Mouse (Mus musculus) midbrain, postnatal 0 days (tissue): ENCODE measurements around the gene Ergic1. TPM values are rescaled to one million over a fixed set of nuclear protein-coding genes. Genes with fewer than 3 reads are reported as not detected.

Experiments
- ATAC-seq: fragments of 200-750 bp; cut with Nextera tagmentation; 2 replicates; pipeline ENCODE4 v1.8.0; 2017; ENCODE audit warnings: moderate number of reproducible peaks, mild to moderate bottlenecking, moderate TSS enrichment, moderate library complexity; ENCODE audit not compliant: low FRiP score
- DNase-seq: peaks from one replicate; pipeline ENCODE4 v3.0.0-alpha.2; 2015; ENCODE audit warnings: low spot score
- H3K27ac ChIP-seq: fragments of 300-500 bp; sonication (generic); 2 replicates; pipeline ENCODE4 v1.5.1; 2014; ENCODE audit warnings: low read depth, mild to moderate bottlenecking, low read length, mixed read lengths
- H3K27me3 ChIP-seq: fragments of 300-500 bp; sonication (generic); 2 replicates; pipeline ENCODE4 v1.6.1; 2014; ENCODE audit warnings: low read length, control low read depth, mixed read lengths; ENCODE audit not compliant: insufficient read depth
- H3K36me3 ChIP-seq: fragments of 300-500 bp; sonication (generic); 2 replicates; pipeline ENCODE4 v1.6.1; 2014; ENCODE audit warnings: low read length, control low read depth, mixed read lengths; ENCODE audit not compliant: insufficient read depth
- H3K4me1 ChIP-seq: fragments of 300-500 bp; sonication (generic); 2 replicates; pipeline ENCODE4 v1.6.1; 2014; ENCODE audit warnings: mild to moderate bottlenecking, control low read depth, antibody characterized with exemption, low read length, mixed read lengths; ENCODE audit not compliant: insufficient read depth
- H3K4me2 ChIP-seq: fragments of 300-500 bp; sonication (generic); 2 replicates; pipeline ENCODE4 v1.6.1; 2014; ENCODE audit warnings: low read depth, mild to moderate bottlenecking, low read length, mixed read lengths; ENCODE audit not compliant: poor library complexity, severe bottlenecking
- H3K4me3 ChIP-seq: fragments of 300-500 bp; sonication (generic); 2 replicates; pipeline ENCODE4 v1.5.1; 2014; ENCODE audit warnings: low read depth, mild to moderate bottlenecking, low read length, moderate library complexity
- H3K9ac ChIP-seq: fragments of 300-500 bp; sonication (generic); replicated peaks from 2 replicates; pipeline ENCODE4 v1.6.1; 2014; ENCODE audit warnings: mild to moderate bottlenecking, low read length, moderate library complexity, mixed read lengths; ENCODE audit not compliant: poor library complexity, severe bottlenecking
- H3K9me3 ChIP-seq: fragments of 300-500 bp; sonication (generic); 2 replicates; pipeline ENCODE4 v1.6.1; 2016; ENCODE audit warnings: low read length, control low read depth
- CTCF ChIP-seq: IDR thresholded peaks from 2 replicates; pipeline ENCODE4 v1.5.1; 2016; ENCODE audit warnings: antibody characterized with exemption, mild to moderate bottlenecking
- WGBS: fragments of 180-500 bp; shearing (Covaris S2); extraction: QIAGEN DNeasy Blood & Tissue Kit; methylation state at CpG from one replicate; pipeline ENCODE4 v1.1.7; 2014; 5-methylcytosine and 5-hydroxymethylcytosine counted together
- polyA plus RNA-seq: library from polyadenylated mRNA; unstranded; fragments of >200 nt; fragmentation: Nextera tagmentation; extraction: Ambion mirVana; gene quantifications from 2 replicates; pipeline ENCODE4 v1.2.1, GENCODE M21; 2015
- total RNA-seq: library from RNA; depleted of rRNA; stranded (reverse); fragments of >200 nt; gene quantifications from 2 replicates; pipeline ENCODE4 v1.2.3, GENCODE M21; 2014

The Ergic1 gene
- total and polyA plus RNA-seq, 2 experiments from 2014 or later, result 99.6 to 216 TPM

DNA sequence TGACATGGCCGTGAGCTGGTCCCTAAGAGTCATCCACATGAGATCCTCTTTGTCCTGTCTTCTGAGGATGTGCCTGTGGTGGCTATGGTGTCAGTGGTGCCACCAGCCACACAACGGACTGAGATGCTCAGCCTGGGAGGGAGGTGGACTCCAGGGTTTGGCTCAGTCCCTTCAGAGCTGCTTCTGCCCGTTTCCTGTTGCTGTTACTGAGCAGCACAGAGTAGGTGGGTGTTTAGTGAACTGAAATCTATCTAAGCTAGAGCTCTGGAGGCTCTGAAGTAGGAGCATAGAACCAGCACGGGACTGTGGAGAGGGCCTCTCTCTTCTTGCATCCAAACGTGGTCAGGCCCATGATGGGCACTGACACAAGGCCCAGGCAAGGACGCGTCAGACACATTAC is 73.2 kb downstream of the Ergic1 start:
- ATAC-seq, result no peak
- Histone ChIP-seq H3K27ac (no peak overlapping the region), H3K4me1 (no peaks in the 10 kb centered on the region), H3K9me3 (no peaks in the 10 kb centered on the region), H3K4me3 (no peak overlapping the region), H3K4me2 (no peak overlapping the region), H3K9ac (no peak overlapping the region), H3K27me3 (no peaks in the 10 kb centered on the region), H3K36me3 (peaks cover 65% of the 10 kb centered on the region)
- no peak for TF ChIP-seq CTCF
- 91% methylated on average over 7 of the region's 7 CpGs for WGBS
- DNase-seq, result no peak

DNA sequence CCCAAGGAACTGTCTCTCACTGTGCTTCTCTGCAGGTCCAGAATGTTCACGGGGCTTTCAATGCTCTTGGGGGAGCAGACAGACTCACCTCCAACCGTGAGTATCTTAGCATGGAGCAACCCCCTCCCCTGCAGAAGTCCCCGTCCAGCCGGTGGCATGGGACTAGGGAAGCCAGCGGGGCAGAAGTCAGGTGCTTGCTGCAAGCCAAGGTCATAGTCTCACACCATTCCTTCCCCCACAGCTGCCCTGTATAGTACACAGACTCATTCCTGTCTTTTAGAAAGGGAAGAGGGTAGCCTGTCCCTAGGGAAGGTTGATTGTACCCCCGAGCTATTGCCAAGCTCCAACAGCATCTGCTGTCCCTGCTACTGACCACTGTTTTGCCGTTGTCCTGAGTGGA is 74.7 kb downstream of the Ergic1 start:
- H3K9ac ChIP-seq, result no peak overlapping the region
- no peak overlapping the region for H3K4me2 ChIP-seq
- no peaks in the 10 kb centered on the region for H3K9me3 ChIP-seq
- TF ChIP-seq CTCF, result no peak
- 84% methylated on average over 7 of the region's 7 CpGs for WGBS
- DNase-seq (no peak), ATAC-seq (no peak)
- no peaks in the 10 kb centered on the region for H3K4me1 ChIP-seq
- no peaks in the 10 kb centered on the region for H3K27me3 ChIP-seq
- no peak overlapping the region for H3K27ac ChIP-seq
- H3K36me3 ChIP-seq, result peaks cover 63% of the 10 kb centered on the region
- no peak overlapping the region for H3K4me3 ChIP-seq

DNA sequence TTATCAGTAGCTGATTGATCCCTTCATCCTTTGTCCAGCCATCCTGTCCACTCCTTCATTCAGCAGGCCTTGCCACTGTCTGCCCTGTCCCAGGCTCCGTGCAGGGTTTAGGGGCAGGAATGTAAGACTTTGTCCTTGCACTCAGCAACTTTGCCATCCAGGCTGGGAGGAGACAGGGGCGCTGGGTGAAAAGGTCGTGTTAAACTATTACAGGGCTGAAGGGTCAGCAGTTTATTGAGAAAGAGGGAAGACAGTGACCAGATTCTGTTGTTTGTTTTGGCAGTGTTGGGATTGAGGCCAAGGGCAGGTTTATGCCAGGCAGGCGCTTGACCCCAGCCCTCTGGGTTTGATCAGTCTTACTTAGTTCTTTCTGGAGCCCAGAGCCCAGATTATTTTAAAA is 76.6 kb downstream of the Ergic1 start:
- peaks cover 67% of the 10 kb centered on the region for H3K36me3 ChIP-seq

DNA sequence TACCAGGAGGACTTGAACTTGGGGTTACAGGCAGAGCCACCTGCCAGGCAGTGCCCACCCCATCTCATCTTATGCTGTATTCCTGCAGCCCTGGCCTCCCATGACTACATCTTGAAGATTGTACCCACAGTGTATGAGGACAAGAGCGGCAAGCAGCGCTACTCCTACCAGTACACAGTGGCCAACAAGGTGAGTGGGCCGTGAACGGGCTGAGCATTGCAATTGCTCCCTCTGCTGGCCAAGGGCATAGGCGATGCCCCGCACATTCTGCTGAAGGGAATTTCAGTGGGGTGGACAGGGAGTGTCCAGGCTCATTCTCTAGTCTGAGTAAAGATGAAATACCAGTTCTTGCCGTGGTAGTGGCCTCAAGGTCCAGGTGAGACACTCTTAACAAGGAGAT is 77.4 kb downstream of the Ergic1 start:
- ATAC-seq (no peak), DNase-seq (peak; percentile 82)
- H3K36me3 ChIP-seq, result peaks cover 70% of the 10 kb centered on the region
- H3K4me3 ChIP-seq, result no peak overlapping the region
- 24% methylated on average over 7 of the region's 7 CpGs for WGBS
- no peak overlapping the region for H3K27ac ChIP-seq
- no peaks in the 10 kb centered on the region for H3K27me3 ChIP-seq
- no peaks in the 10 kb centered on the region for H3K4me1 ChIP-seq
- H3K9me3 ChIP-seq, result no peaks in the 10 kb centered on the region
- no peak overlapping the region for H3K4me2 ChIP-seq
- H3K9ac ChIP-seq, result no peak overlapping the region
- peak; percentile 93 for TF ChIP-seq CTCF

More for the DNA sequence above, 76.6 kb downstream of the Ergic1 start:
- Histone ChIP-seq H3K27ac (no peak overlapping the region), H3K4me1 (no peaks in the 10 kb centered on the region), H3K9ac (no peak overlapping the region), H3K4me3 (no peak overlapping the region), H3K27me3 (no peaks in the 10 kb centered on the region), H3K9me3 (no peaks in the 10 kb centered on the region), H3K4me2 (no peak overlapping the region)
- DNase-seq (no peak), ATAC-seq (no peak)
- WGBS, result 82% methylated on average over 4 of the region's 4 CpGs
- TF ChIP-seq CTCF, result no peak

DNA sequence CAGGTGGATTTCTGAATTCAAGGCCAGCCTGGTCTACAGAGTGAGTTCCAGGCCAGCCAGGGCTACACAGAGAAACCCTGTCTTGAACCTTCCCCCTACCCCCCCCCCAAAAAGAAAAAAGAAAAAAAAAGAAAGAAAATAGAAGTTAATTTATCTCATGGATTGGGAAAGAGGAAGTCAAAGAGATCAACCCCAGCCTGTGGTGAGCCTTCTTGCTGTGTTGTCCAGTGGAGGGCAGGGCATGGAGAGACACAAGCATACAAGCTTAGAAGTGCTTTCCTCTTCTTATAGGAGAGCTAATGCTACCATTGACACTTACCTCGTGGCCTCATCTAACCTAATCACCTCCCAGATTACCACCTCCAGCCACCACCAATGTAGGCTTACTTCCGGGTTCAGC is 78.5 kb downstream of the Ergic1 start:
- no peak overlapping the region for H3K9ac ChIP-seq
- 90% methylated on average over 2 of the region's 2 CpGs for WGBS
- TF ChIP-seq CTCF, result no peak
- no peaks in the 10 kb centered on the region for H3K9me3 ChIP-seq
- H3K4me3 ChIP-seq, result no peak overlapping the region
- H3K27ac ChIP-seq, result no peak overlapping the region
- peaks cover 4% of the 10 kb centered on the region; the same call in 1 of the 2 replicates for H3K4me1 ChIP-seq
- no peaks in the 10 kb centered on the region for H3K27me3 ChIP-seq
- peaks cover 70% of the 10 kb centered on the region for H3K36me3 ChIP-seq
- no peak overlapping the region for H3K4me2 ChIP-seq
- no peak for DNase-seq
- no peak for ATAC-seq

DNA sequence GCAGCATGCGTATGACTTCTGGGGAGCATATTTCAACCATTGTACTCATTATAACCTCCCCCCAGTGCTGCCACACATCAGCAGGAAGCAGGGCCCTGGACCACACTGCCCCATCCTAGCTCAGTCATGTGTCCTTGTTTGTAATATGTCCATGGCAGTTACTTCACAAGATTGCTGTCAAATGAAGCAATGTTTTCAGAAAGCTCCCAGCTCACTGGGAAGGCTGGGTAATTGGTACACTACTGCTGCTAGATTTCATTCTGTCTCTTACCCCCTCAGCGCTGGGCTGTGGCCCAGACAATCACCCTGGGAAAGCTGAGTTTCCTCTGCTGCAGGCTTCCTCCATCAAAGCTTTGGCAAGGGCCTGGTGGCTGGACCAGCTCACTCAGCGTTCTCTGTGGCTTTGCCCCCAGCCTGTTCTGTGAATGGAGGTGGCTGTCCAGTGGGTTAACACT is 79.0 kb downstream of the Ergic1 start:
- Histone ChIP-seq H3K9me3 (no peaks in the 10 kb centered on the region), H3K9ac (no peak overlapping the region), H3K27me3 (no peaks in the 10 kb centered on the region), H3K4me2 (no peak overlapping the region), H3K4me1 (peaks cover 4% of the 10 kb centered on the region; the same call in 1 of the 2 replicates), H3K27ac (no peak overlapping the region), H3K4me3 (no peak overlapping the region), H3K36me3 (peaks cover 70% of the 10 kb centered on the region)
- no peak for TF ChIP-seq CTCF
- ATAC-seq, result no peak
- 93% methylated on average over 3 of the region's 3 CpGs for WGBS
- no peak for DNase-seq
